Mouse (Mus musculus) liver, embryonic 12.5 days (tissue): ENCODE measurements around the gene 1700008O03Rik. TPM values are rescaled to one million over a fixed set of nuclear protein-coding genes. Genes with fewer than 3 reads are reported as not detected.
A peak's percentile ranks its signal among the peaks of the same experiment; 100 is the strongest.

Experiments used
- ATAC-seq: fragments of 200-750 bp; cut with Nextera tagmentation; 2 replicates; pipeline ENCODE4 v1.8.0; 2017; ENCODE audit warnings: moderate number of reproducible peaks, mild to moderate bottlenecking, moderate library complexity
- H3K27ac ChIP-seq: fragments of 300-500 bp; sonication (generic); 2 replicates; pipeline ENCODE4 v1.5.1; 2016; ENCODE audit warnings: mild to moderate bottlenecking
- H3K27me3 ChIP-seq: fragments of 300-500 bp; sonication (generic); replicated peaks from 2 replicates; pipeline ENCODE4 v1.6.1; 2016; ENCODE audit warnings: mild to moderate bottlenecking, moderate library complexity
- H3K36me3 ChIP-seq: fragments of 300-500 bp; sonication (generic); 2 replicates; pipeline ENCODE4 v1.6.1; 2016; ENCODE audit warnings: mild to moderate bottlenecking, moderate library complexity
- H3K4me1 ChIP-seq: fragments of 300-500 bp; sonication (generic); 2 replicates; pipeline ENCODE4 v1.6.1; 2016
- H3K4me2 ChIP-seq: fragments of 300-500 bp; sonication (generic); 2 replicates; pipeline ENCODE4 v1.6.1; 2016; ENCODE audit warnings: mild to moderate bottlenecking, moderate library complexity
- H3K4me3 ChIP-seq: fragments of 300-500 bp; sonication (generic); 2 replicates; pipeline ENCODE4 v1.5.1; 2016; ENCODE audit warnings: mild to moderate bottlenecking, moderate library complexity
- H3K9ac ChIP-seq: fragments of 300-500 bp; sonication (generic); 2 replicates; pipeline ENCODE4 v1.6.1; 2016; ENCODE audit warnings: mild to moderate bottlenecking, moderate library complexity
- H3K9me3 ChIP-seq: fragments of 300-500 bp; sonication (generic); replicated peaks from 2 replicates; pipeline ENCODE4 v1.6.1; 2016; ENCODE audit warnings: mild to moderate bottlenecking, moderate library complexity
- whole genome bisulfite sequencing: fragments of 180-500 bp; shearing (Covaris S2); methylation state at CpG from one replicate; pipeline ENCODE4 v1.1.7; 2016; ENCODE audit not compliant: insufficient replicate concordance; 5-methylcytosine and 5-hydroxymethylcytosine counted together
- polyA plus RNA-seq: library from polyadenylated mRNA; unstranded; fragments of >200 nt; fragmentation: Nextera tagmentation; extraction: Ambion mirVana; gene quantifications from 2 replicates; pipeline ENCODE4 v1.2.1, GENCODE M21; 2016

1700008O03Rik gene
- polyA plus RNA-seq, 1 experiment from 2014 or later = 0.38 TPM

DNA sequence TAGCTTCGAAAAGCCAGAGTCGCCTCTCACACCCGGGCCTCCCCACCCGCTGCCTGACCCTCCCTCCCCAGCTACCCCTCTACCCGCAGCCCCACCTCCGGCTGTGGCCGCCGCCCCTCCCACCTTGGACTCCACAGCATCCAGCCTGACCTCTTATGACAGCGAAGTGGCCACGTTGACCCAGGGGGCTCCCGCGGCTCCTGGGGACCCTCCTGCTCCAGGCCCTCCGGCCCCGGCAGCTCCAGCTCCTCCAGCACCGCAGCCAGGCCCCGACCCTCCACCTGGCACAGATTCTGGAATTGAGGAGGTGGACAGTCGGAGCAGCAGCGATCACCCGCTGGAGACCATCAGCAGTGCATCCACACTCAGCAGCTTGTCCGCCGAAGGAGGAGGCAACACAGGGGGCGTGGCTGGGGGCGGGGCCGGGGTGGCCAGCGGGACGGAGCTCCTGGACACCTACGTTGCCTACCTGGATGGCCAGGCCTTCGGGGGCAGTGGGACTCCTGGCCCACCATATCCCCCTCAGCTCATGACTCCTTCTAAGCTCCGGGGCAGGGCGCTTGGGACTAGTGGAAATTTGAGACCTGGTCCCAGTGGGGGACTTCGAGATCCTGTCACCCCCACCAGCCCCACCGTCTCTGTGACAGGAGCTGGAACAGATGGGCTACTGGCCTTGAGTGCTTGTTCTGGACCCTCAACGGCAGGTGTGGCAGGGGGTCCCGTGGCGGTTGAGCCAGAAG lies 31.8 kb downstream of the 1700008O03Rik start:
- Histone ChIP-seq H3K9ac (no peak overlapping the region), H3K4me3 (peak overlapping the region; percentile 9)

DNA sequence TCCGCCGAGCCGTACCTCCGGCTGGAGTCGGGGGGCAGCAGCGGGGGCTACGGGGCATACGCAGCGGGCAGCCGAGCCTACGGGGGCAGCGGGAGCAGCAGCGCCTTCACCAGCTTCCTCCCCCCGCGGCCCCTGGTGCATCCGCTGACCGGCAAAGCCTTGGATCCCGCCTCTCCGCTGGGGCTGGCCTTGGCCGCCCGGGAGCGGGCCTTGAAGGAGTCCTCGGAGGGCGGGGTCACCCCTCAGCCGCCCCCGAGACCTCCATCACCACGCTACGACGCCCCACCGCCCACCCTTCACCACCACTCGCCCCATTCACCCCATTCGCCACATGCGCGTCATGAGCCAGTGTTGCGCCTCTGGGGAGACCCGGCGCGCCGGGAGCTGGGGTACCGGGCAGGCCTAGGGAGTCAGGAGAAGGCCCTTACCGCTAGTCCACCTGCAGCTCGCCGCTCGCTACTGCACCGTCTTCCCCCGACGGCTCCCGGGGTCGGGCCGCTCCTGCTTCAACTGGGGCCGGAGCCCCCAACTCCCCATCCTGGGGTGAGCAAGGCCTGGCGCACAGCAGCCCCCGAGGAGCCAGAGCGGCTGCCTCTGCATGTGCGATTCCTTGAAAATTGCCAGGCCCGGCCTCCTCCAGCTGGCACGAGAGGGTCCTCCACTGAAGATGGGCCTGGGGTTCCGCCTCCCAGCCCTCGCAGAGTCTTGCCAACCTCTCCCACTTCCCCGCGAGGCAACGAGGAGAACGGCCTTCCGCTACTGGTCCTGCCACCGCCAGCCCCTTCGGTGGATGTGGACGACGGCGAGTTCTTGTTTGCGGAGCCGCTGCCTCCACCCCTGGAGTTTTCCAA lies 32.6 kb downstream of the 1700008O03Rik start:
- H3K9me3 ChIP-seq = no peaks in the 10 kb centered on the region
- no peak overlapping the region for H3K9ac ChIP-seq
- no peak overlapping the region for H3K27ac ChIP-seq
- H3K36me3 ChIP-seq = no peaks in the 10 kb centered on the region
- 3% methylated on average over 61 of the region's 71 CpGs for WGBS
- no peak overlapping the region for H3K4me3 ChIP-seq
- H3K27me3 ChIP-seq = peaks cover 100% of the 10 kb centered on the region
- H3K4me1 ChIP-seq = peaks cover 8% of the 10 kb centered on the region; the same call in 1 of the 2 replicates
- 0 out of 2 replicates have a peak overlapping the region, but pooled peaks have one; percentile 6 for H3K4me2 ChIP-seq
- no peak for ATAC-seq

More for the DNA sequence above, 31.8 kb downstream of the 1700008O03Rik start:
- H3K27me3 ChIP-seq = peaks cover 98% of the 10 kb centered on the region
- 4% methylated on average over 35 of the region's 35 CpGs for WGBS
- no peaks in the 10 kb centered on the region for H3K9me3 ChIP-seq
- peaks cover 8% of the 10 kb centered on the region; the same call in 1 of the 2 replicates for H3K4me1 ChIP-seq
- H3K36me3 ChIP-seq = no peaks in the 10 kb centered on the region
- ATAC-seq = no peak
- H3K4me2 ChIP-seq = 0 out of 2 replicates have a peak overlapping the region, but pooled peaks have one; percentile 6
- H3K27ac ChIP-seq = no peak overlapping the region

DNA sequence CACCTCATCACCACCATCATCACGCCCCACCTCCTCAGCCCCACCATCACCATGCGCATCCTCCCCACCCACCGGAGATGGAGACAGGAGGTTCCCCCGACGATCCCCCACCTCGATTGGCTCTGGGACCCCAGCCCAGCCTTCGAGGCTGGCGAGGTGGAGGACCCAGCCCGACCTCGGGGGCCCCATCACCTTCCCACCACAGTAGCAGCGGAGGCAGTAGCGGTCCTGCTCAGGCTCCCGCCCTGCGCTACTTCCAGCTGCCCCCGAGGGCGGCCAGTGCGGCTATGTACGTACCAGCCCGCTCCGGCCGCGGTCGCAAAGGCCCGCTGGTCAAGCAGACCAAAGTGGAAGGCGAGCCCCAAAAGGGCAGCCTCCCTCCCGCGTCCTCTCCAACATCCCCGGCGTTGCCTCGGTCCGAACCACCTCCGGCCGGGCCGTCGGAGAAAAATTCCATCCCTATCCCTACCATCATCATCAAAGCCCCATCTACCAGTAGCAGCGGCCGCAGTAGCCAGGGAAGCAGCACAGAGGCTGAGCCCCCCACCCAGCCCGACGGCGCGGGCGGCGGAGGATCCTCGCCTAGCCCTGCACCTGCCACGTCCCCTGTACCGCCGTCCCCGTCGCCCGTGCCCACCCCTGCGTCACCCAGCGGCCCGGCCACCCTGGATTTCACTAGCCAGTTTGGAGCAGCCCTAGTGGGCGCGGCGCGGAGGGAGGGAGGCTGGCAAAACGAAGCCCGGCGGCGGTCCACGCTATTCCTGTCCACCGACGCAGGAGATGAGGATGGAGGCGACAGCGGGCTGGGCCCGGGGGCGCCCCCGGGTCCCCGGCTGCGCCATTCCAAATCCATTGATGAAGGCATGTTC lies 33.5 kb downstream of the 1700008O03Rik start:
- no peaks in the 10 kb centered on the region for H3K36me3 ChIP-seq
- no peak overlapping the region for H3K9ac ChIP-seq
- peaks cover 100% of the 10 kb centered on the region for H3K27me3 ChIP-seq
- H3K4me1 ChIP-seq = 0 out of 2 replicates have a peak, but pooled peaks cover 8% of the 10 kb centered on the region
- ATAC-seq = no peak
- H3K27ac ChIP-seq = no peak overlapping the region
- H3K4me3 ChIP-seq = no peak overlapping the region
- no peaks in the 10 kb centered on the region for H3K9me3 ChIP-seq
- WGBS = 6% methylated on average over 71 of the region's 71 CpGs
- H3K4me2 ChIP-seq = no peak overlapping the region

DNA sequence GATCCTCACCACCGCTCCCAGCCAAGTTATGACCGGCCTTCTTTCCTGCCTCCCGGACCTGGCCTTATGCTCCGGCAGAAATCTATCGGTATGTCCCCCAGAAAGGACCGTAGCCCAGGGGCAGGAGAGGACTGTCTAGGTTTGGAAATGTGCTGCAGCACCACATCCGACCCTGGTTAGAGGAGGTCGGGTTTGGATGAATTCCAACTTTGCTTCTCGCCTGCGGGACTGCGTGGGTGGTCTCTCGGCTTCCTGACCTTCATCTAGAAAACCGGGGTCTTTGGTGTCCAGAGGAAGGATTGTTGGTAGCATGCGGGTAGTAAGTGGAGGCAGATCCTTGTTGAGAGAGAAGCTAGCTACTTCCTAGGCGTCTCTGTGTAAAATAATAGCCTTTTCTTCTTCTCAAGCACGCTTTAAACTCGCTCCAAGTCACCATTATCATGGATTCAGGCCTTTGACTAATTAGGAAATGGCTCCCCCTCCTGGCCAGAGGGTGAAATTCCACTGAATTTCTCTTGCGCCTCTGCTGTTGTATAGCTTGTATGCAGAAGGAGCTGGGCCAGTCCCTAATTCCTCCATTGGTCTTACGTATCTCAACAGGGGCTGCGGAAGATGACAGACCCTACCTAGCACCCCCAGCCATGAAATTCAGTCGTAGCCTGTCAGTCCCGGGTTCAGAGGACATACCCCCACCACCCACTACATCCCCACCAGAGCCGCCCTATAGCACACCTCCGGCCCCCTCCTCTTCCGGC lies 34.5 kb downstream of the 1700008O03Rik start:
- Histone ChIP-seq H3K4me2 (peak overlapping the region; percentile 41), H3K36me3 (no peaks in the 10 kb centered on the region), H3K4me3 (no peak overlapping the region; the same call in 1 of the 2 replicates), H3K27ac (no peak overlapping the region), H3K9ac (no peak overlapping the region), H3K27me3 (peaks cover 100% of the 10 kb centered on the region), H3K4me1 (0 out of 2 replicates have a peak, but pooled peaks cover 8% of the 10 kb centered on the region), H3K9me3 (no peaks in the 10 kb centered on the region)
- peak; percentile 42; the same call in 1 of the 2 replicates for ATAC-seq
- 11% methylated on average over 25 of the region's 25 CpGs for WGBS

DNA sequence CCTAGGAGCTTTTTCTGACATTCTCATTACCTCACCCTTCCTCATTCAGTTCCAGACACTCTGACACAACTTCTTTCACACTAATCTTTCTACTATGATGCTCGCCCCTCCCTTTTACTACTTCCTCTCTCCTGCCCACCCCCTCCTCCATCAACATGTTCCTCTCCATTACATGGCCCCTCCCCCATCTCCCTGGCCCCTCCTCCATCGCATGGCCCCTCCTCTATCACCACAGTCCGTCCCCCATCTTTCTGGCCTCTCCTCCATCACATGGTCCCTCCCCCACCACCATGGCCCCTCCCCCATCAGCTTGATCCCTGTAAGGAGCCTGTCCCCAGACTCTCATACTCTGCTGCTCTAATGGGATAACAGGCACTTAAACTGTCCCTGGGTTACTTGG lies 36.6 kb downstream of the 1700008O03Rik start:
- 11% methylated on average over 3 of the region's 3 CpGs for WGBS
- Histone ChIP-seq H3K9me3 (no peaks in the 10 kb centered on the region), H3K4me3 (no peak overlapping the region), H3K4me1 (0 out of 2 replicates have a peak, but pooled peaks cover 4% of the 10 kb centered on the region), H3K9ac (no peak overlapping the region), H3K36me3 (no peaks in the 10 kb centered on the region), H3K4me2 (no peak overlapping the region), H3K27ac (no peak overlapping the region), H3K27me3 (peaks cover 99% of the 10 kb centered on the region)
- ATAC-seq = no peak

DNA sequence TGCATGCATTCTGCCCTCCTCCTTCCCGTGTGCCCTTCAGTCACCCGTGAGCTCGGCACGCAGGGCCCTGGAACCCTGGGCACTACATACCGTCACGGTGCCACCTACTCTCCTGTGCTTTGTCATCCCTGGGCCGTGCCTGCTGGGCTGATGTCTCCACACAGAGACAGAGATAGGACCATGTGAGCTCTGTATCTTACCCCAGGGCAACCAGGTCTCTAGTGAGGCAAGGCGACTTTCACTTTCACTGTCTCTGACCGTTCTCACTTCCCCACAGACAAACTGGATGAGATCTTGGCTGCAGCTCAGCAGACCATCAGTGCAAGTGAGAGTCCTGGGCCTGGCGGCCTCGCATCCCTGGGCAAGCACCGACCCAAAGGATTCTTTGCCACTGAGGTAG lies 41.0 kb downstream of the 1700008O03Rik start:
- Histone ChIP-seq H3K4me1 (no peaks in the 10 kb centered on the region), H3K9ac (no peak overlapping the region), H3K27me3 (peaks cover 96% of the 10 kb centered on the region), H3K36me3 (no peaks in the 10 kb centered on the region), H3K4me2 (no peak overlapping the region), H3K9me3 (no peaks in the 10 kb centered on the region), H3K27ac (no peak overlapping the region), H3K4me3 (no peak overlapping the region)
- ATAC-seq = no peak
- 43% methylated on average over 12 of the region's 12 CpGs for WGBS

DNA sequence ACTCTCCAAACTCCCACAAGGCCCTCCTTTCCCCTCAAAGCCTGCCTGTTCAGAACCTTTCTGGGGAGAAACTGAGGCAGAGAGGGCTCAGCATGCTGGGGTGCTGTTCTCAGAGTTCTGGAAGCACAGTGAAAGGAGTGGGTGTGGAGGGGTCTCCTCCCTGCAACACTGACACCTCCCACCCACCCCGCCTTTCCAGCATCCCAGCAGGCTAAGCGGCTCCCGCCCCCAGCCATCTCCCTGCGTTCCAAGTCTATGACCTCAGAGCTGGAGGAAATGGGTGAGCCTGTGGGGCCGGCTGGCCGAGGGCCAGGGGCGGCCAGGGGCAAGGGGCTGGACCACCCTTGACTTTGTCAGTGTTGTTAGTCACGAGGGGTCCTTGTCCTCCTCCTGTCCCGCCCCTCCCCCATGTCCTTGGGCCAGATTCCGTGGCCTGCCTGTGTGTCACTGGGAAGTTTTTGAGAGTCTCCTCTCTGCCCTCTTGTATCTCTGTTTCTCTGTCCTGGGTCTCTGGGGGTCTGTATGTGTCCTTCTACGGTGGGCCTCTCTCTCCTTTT lies 42.1 kb downstream of the 1700008O03Rik start:
- Histone ChIP-seq H3K9ac (no peak overlapping the region), H3K4me3 (no peak overlapping the region), H3K4me1 (no peaks in the 10 kb centered on the region), H3K27ac (no peak overlapping the region), H3K4me2 (no peak overlapping the region), H3K9me3 (no peaks in the 10 kb centered on the region), H3K27me3 (peaks cover 96% of the 10 kb centered on the region), H3K36me3 (no peaks in the 10 kb centered on the region)
- no peak for ATAC-seq
- 13% methylated on average over 11 of the region's 11 CpGs for WGBS

DNA sequence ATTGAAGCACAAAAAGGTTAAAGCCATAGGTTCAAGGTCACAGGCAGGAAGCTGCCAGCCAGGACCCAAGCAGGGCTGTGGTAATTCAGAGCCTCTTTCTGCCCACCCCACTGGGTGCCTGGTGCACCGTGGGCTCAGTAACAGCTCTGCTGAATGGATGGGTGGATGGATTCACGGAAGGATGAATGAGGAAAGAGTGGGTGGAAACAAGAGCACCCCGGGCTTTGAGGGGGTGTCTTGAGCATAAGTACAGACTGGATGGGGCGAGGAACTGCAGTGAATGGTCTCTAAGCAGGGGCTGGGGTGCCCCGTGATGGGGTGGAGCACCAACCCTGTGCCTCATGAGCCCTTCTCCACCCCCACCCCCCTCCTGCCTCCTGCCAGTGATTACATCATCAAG lies 43.9 kb downstream of the 1700008O03Rik start:
- Histone ChIP-seq H3K9ac (no peak overlapping the region), H3K4me1 (no peaks in the 10 kb centered on the region), H3K36me3 (no peaks in the 10 kb centered on the region), H3K4me2 (no peak overlapping the region), H3K4me3 (no peak overlapping the region), H3K27ac (no peak overlapping the region), H3K9me3 (no peaks in the 10 kb centered on the region), H3K27me3 (peaks cover 96% of the 10 kb centered on the region)
- no peak for ATAC-seq
- 40% methylated on average over 5 of the region's 5 CpGs for WGBS

DNA sequence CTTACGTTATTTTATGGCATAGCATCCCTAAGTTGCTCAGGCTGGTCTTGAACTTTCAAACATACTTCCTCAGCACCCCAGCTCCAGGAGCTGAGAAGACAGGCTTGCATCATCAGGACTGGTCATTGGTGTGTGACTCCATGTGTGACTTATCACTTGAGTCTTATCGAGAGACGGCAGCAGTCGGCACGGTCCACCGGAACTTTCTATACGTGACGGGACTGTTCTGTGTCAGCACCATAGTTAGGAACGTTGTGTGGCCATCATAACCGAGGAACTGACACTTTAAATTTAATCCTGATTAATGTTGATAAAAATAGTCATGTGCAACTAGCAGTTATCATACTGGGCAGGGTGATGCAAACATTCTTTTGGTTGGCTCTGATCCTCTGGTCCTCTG lies 44.5 kb downstream of the 1700008O03Rik start:
- ATAC-seq = no peak
- peaks cover 96% of the 10 kb centered on the region for H3K27me3 ChIP-seq
- no peaks in the 10 kb centered on the region for H3K4me1 ChIP-seq
- no peak overlapping the region for H3K4me2 ChIP-seq
- H3K9ac ChIP-seq = no peak overlapping the region
- no peaks in the 10 kb centered on the region for H3K36me3 ChIP-seq
- no peak overlapping the region for H3K27ac ChIP-seq
- no peaks in the 10 kb centered on the region for H3K9me3 ChIP-seq
- H3K4me3 ChIP-seq = no peak overlapping the region
- WGBS = 78% methylated on average over 10 of the region's 10 CpGs

DNA sequence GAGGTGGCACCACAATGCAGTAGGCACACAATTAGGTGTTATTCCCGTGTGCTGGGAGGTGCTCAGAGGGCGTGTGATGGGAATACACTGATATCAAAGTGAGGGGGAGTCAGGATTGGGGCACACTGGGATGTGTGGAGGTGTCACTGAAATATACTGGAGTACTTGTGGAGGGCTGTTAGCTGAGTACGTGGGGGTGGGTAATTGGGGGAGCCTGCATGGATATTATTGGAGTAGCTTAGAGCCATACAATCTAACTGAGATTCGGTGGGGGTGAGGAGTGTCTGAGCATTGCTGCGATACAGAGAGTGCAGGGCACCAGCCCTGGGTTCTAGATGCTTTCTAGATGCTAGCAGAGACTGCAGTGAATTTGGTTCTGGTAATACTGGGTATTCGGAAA lies 45.4 kb downstream of the 1700008O03Rik start:
- 0 out of 2 replicates have a peak, but pooled peaks cover 4% of the 10 kb centered on the region for H3K4me1 ChIP-seq
- no peak overlapping the region for H3K4me3 ChIP-seq
- H3K9me3 ChIP-seq = no peaks in the 10 kb centered on the region
- H3K4me2 ChIP-seq = no peak overlapping the region
- no peak for ATAC-seq
- H3K9ac ChIP-seq = no peak overlapping the region
- 44% methylated on average over 6 of the region's 6 CpGs for WGBS
- H3K27ac ChIP-seq = no peak overlapping the region
- no peaks in the 10 kb centered on the region for H3K36me3 ChIP-seq
- H3K27me3 ChIP-seq = peaks cover 96% of the 10 kb centered on the region
